21 mouse cellular contexts compared by ENCODE assay signal in genomic region chr3:51481881-51482280, GRCm38 (mm10).
"Had no signal": no experiment of that assay in that cellular context is flagged by ENCODE, and none has a peak within 500 bp of the region (broad histone marks: within the 10 kb centered on the region; RNA-seq: fewer than 3 reads in every experiment).

No protein-coding gene starts in this region.

- DNase-seq: gastrocnemius, postnatal 14 days; gastrocnemius, postnatal 36 days; heart, adult 18-20 months; heart, postnatal 10 days; kidney, adult 18-20 months; kidney, postnatal 10 days; kidney, postnatal 25 days; kidney, postnatal 4 days; left cerebral cortex, postnatal 4 days had no signal

- H3K9ac ChIP-seq: heart, embryonic 12.5 days; hindbrain, embryonic 13.5 days; hindbrain, embryonic 15.5 days; limb, embryonic 13.5 days; limb, embryonic 15.5 days; liver, embryonic 12.5 days; liver, embryonic 14.5 days had no signal

- H3K36me3 ChIP-seq: hindbrain, embryonic 13.5 days; hindbrain, embryonic 15.5 days; limb, embryonic 13.5 days; limb, embryonic 15.5 days; liver, embryonic 12.5 days had no signal

- H3K27me3 ChIP-seq: heart, embryonic 12.5 days; hindbrain, embryonic 13.5 days; hindbrain, embryonic 15.5 days; limb, embryonic 13.5 days; limb, embryonic 15.5 days; liver, embryonic 12.5 days had no signal

- ATAC-seq: hindbrain, postnatal 0 days; intestine, postnatal 0 days; liver, embryonic 12.5 days had no signal

- H3K4me3 ChIP-seq: heart, embryonic 10.5 days; heart, embryonic 12.5 days; hindbrain, embryonic 13.5 days; hindbrain, embryonic 15.5 days; layer of hippocampus, adult 2 months; left cerebral cortex, adult 2 months; limb, embryonic 13.5 days; limb, embryonic 15.5 days; liver, embryonic 12.5 days had no signal

- H3K9me3 ChIP-seq: heart, embryonic 10.5 days; heart, embryonic 12.5 days; hindbrain, embryonic 13.5 days; hindbrain, embryonic 15.5 days; limb, embryonic 13.5 days; limb, embryonic 15.5 days; liver, embryonic 12.5 days had no signal

- H3K27ac ChIP-seq: heart, embryonic 10.5 days; hindbrain, embryonic 13.5 days; hindbrain, embryonic 15.5 days; hindbrain, postnatal 0 days; layer of hippocampus, adult 2 months; left cerebral cortex, adult 2 months; limb, embryonic 13.5 days; limb, embryonic 15.5 days; liver, embryonic 12.5 days; liver, embryonic 14.5 days had no signal

- H3K4me2 ChIP-seq: heart, embryonic 12.5 days; hindbrain, embryonic 13.5 days; hindbrain, embryonic 15.5 days; limb, embryonic 13.5 days; limb, embryonic 15.5 days; liver, embryonic 12.5 days had no signal
